Mouse (Mus musculus) adrenal gland (tissue): ENCODE measurements at regions not wholly inside any gene's neighbourhood (a gene's known extent, or its start where the extent isn't known, plus 50 kb on each side); places are given as distances from the start of the nearest gene placed in this dataset.

Source experiments
- intact Hi-C: fragments of 180-260 bp; cut with DNase I; formaldehyde crosslinking; loops from one replicate; pipeline ENCODE4 v1.15.1; 2025

DNA sequence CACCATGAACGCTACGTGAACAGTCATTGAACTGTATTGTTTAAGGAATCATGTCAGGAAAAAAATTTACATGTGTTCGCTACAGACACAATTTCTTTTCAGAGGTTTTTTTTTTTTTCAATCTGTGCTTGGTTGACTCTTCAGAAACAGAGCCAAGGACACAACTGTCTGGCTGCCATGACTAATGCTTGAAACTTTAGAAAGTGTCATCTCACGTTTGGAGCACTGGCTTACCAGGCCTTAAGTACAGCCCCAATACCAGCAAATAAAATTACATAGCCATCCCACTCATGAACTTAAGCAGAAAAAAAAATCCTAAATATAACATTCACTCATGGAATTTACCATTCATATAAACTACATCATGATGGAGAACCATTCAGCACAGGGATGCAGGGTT lies 115.1 kb upstream of the Syt13 start:
- intact Hi-C loops = no loop called here

DNA sequence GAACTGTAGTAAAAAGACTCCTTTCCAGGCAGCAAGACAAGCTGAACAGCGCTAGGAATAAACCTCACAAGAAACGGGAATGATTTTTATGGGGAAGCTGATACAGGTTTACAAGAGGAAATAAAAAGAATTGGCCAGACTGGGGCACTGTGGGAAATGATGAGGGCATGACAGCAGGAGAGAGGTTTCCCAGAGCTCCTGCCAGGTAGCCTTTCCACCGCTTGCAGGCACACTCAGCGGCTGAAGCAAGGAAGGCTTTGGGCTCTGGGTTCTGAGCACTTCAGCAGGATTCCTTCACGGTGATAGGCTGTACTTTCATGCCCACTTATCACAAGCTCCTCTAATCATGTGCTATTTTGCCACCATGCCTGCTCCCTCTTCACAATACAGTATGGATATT lies 114.2 kb upstream of the Syt13 start:
- intact Hi-C loops = no loop called here

DNA sequence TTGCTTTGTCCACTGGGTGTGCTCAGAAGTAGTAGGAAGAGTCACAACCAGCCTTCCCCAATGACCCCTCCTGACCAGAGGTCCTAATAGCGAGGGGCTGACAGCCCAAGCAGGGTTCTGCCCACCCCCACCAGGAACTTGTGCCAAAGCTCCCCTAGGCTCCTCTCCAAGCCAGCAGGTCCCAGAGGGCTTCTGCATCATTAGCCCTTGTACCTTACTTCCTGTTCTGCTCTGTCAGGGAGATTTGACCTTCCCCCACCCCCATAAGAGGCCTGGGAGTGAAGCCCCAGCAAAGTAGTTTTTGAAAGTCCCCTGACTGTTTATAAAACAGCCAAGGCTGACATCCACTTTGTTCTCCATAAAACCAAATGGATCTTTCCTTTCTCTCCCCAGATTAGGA lies 110.0 kb upstream of the Syt13 start:
- intact Hi-C loops = no loop called here

DNA sequence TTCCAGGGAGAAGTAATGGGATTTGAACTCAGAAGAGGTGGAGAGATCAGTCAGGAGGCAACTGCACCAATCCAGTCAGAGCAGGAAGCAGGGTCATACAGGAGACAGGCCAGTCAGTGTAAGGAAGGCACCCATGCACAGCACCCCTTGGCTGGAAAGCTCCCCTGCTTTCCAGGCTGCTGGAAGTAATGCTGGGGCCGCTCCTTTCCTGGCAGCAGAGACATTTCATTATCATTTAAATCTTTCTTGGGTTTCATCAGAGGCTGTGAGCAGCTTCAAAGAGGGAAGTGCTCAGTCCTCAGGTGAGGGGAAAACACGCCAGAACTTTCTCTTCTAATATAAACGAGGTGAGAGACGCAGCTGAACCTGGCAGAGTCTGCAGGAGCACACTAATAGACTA lies 109.1 kb upstream of the Syt13 start:
- intact Hi-C loops = no loop called here

DNA sequence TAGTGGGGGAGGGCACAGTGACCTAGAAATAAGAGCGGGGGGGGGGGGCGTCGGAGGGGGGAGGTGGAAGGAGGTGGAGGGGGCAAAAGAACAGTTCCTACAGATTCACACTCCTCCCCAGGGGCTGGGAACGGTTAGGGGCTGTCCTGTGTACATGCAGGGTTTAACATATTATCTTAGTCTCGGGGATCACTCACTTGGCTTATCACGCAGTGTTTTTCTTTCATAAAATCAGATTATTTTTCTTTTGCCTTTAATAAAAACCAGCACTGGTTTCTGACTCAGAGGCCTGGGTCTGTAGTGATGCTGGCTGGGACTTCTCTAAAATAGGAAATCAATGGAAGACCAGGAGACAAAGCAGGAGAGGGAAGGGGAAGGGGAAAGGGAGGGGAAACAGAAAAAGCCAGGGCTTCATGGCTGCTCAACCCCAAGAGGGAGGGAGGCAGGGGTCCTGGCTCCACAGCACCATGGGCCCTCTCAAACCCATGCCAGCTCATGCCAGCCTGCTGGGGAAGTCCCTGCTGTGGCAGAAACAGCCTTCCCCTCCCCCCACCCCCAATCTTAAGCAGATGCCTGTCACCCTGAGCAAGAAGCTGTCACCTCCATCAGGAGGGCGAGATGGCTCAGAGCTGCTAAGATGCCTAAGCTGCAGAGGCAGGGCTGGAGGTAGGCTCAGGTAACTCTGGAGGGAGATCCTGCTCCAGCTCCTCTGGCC lies 108.3 kb upstream of the Syt13 start:
- intact Hi-C loops = no loop called here

DNA sequence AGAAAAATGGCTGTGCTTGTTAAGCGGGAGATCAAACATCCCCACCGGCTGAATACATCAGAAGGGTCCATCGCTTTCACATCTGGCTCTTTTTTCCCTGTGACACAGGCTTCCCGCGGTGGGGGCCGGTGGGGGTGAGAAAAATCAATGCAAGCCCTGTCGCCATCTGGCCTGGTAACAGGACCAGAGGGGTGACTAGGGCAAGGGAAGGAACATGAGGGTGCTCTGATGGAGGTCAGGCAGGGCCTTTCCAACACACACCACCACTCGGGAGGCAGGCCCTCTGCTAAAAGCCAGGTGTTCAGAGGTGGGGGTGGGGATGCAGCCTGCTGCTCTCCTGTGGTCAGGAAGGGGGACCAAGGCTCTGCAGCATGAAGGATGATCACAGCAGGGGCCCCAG lies 107.5 kb upstream of the Syt13 start:
- intact Hi-C loops = no loop called here

DNA sequence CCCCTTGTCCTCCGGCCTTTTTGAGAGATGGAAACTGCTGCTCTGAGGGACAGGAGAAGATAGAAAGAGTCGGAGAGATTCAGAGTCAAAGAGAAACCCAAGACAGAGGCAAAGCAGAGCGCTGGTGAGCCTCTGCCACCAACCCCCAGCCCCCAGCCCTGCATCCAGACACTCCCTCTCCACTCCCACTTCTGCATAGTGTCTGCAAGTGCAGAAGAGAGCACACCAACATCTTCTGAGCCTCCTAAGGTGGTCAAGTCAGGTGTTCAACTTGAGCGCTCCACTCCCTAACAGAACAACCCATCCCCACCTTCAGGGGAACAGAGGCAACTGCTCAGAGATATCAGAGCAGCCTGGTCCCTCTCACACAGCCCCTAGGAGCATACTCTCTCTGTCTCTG lies 106.8 kb upstream of the Syt13 start:
- intact Hi-C loops = no loop called here

DNA sequence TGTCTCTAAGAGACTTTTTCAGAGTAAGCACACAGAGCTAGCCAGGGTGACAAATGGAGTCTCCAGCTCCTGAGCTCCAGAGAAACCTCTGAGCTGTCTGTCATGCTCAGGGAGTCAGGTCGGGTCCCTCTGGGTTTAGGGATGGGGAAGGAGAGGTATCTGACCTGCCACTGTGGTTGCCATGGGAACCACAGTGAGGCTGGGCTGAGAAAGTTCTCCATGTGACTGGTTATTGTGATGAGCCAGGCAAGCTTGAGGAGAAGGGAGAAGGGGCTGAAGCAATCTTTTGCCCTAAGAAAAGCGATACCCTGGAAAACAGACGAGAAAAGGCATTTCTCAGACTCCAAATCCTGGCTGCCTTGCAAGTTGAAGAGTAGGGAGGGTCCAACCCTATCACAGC lies 105.7 kb upstream of the Syt13 start:
- intact Hi-C loops = no loop called here

DNA sequence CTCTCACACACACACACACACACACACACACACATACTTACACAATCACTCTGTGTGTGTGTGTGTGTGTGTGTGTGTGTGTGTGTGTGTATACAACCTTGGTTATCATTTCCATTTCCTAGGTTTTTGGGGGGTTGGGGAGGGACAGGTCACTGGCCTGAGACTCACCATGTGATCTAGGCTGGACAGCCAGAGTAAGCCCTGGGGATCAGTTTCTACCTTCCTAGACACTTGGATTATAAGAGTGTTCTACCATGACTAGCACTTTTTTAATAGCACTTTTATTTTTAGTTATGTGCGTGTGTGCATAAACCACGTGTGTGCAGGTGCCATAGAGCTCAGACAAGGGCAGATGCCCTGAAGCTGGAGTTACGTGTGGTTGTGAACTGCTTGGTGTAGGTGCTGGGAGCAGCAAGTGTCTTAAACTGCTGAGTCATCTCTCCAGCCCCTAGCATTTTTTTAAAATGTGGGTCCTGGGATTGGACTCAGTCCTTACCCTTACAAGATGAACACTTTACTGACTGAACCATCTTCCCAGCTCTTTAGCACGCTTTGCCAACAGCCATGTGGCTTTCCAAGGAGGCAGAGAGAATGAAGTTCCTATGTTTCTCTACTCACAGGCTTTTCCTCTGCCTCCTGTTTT lies 105.1 kb upstream of the Syt13 start:
- intact Hi-C loops = loop anchor here (1.0 kb wide), 1 partner anchor 325 kb away; no protein-coding TSS in a partner anchor

DNA sequence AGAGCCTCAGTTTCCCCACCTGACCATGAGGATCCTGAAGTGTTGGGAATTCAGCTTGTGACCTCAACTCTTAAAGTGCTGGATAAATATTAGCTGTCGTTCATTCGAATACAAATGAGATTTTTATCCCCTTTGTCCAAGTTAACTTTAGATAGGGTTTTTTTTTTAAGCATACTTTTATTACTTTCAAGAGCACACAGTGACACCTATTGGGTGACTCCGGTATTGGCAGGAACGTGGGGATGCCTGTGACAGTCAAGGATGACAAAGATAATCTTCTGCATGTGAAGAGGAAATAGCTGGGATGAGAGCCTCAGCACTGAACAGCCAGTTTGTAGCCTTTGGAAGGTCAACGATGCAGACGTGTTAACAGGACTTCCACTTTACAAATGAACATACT lies 103.9 kb upstream of the Syt13 start:
- intact Hi-C loops = loop anchor here (1.0 kb wide), 2 partner anchors 203 to 326 kb away; no protein-coding TSS in a partner anchor

DNA sequence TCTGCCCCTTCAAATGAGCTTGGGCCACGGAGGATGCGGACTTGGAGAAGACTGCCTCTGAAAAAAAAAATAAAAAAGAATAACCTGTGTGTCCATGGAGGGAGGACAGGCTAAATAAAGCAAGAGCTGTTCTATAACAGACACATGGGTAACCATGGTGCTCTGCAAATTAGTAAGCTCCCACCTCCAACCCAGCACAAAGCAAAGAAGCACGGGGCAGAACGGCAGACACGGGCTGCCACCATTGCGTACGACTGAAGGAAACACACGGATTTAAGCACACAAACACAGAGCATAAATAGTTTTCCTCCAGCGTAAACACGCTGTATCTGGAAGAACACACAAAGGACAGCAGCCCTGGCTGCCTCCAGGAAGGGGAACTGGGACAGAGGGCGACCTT lies 101.9 kb upstream of the Syt13 start:
- intact Hi-C loops = no loop called here

DNA sequence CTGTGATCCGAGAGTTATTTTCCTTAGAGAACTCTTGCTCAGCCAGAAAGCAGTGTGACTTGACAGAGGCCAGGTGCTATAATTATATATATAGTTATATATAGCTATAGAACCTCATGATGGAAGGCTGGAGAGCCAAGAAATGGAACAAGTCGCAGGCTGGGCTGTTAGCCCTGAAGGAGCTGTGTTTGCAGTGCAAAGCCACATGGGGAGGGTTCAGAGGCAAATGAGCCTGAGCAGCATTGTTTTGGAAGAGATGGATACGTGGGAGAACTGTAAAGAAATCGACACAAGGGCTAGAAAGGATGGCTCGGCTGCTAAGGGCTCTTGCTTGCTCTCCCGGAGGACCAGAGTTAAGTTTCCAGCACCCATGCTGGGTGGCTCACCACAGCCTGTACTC lies 95.3 kb upstream of the Syt13 start:
- intact Hi-C loops = no loop called here

DNA sequence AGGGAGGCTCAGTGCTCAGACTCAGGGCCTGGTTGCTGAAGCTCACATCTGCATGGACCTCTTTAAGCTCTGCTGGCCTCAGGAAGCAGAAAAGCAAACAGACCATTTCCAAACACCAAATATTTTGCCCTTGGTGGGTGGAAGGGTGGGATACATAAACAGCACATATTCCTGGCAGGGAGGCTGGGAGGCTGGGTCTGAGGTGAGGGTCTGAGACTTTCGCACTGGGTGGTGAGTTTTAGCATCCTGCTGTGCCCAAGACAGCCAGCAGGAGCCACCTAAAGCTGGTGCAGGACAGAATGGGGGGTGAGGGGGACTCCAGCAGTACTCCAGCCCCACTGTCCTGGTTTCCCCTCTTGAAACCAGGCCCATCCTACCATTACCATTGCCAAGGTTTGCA lies 90.6 kb upstream of the Syt13 start:
- intact Hi-C loops = no loop called here

DNA sequence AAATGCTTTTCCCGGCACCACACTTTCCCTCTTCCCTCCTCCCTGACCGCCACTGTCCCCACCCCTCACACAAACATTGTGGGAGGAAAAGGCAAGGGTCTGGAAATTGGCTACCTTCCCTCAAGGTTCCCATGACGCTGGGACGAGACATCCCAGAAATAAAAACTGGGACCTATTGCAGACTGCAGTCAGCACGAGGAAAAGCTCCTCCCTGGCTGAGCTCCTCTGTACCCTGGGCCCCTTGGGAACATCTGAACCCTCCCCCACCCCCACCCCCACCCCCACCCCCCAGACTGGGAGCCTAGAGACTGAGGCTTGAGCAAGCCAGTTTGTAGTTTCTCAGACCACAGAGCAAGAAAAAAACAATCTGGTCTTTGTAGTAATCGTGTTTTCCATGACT lies 89.5 kb upstream of the Syt13 start:
- intact Hi-C loops = no loop called here

DNA sequence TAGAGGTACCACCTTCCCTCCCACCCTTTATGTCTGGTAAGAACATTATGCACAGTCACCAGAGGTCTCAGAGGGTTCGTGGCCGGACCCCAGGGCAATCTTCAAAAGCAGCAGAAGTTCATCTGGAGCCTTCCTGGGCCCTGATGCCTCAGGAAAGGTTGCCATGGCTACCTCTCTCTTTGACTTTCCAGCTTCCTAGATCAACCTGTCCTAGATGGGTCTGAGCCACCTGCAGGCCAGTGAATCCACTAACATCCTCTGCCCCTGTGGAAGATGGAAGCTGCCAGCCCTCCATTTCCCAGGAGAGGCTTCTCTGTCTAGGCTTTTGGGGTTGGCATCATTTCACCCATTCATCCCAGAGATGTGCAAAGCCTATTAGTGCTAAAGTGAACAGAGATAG lies 84.8 kb upstream of the Syt13 start:
- intact Hi-C loops = no loop called here

DNA sequence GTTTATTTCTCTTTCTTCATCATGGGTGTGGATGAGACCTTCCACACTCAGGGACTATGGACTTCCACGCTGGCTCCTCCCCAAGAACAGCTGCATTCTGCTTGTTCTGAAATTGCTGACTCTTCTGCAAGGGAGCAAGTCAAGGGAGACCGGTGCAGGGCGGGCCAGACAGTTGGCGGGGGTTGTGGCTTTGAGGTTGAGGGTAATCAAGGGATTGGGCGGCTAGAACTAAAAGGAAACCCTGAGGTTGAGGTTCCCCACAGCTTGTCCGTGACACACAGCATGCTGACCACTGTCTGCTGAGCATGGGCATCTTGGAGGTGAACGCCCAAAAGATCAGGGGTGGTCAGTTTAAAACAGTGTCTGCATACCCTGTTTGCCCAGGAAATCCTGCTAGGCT lies 83.1 kb upstream of the Syt13 start:
- intact Hi-C loops = no loop called here

DNA sequence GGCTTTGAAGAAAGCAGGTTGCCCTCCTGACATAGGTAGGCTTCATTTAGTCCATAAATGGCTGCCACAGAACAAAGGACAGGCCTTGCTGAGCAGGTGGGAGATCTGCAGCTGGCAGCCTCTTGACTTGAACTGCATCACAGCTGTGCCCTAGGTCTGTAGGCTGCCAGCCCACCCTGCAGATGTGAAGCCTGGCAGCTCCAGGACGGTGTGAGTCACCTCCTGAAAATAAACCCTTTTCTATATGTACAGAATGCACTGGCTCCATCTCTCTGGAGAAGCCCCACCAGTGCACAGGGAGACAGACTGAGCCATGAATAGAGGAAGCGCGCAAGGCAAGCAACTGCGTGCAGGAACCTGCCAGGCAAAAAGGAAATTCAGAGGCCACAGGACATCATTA lies 78.7 kb upstream of the Syt13 start:
- intact Hi-C loops = no loop called here

DNA sequence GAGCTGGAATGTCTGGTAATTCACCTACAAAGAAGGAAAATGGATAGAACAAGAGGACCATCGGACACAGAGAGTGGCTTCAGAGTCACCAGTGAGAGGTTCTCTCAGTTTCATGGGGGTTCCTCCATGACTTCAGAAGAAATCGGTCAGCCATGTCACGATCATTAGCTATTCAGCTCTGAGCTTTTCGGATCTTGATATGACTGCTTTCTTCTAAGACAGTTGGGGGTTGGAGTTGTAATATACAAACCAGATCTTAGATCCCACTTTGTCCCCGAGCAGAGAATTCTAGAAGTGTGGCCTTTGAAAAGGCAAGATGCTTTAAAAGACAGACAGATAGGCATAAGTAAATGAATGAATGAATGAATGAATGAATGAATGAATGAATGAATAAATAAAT lies 76.9 kb upstream of the Syt13 start:
- intact Hi-C loops = no loop called here

DNA sequence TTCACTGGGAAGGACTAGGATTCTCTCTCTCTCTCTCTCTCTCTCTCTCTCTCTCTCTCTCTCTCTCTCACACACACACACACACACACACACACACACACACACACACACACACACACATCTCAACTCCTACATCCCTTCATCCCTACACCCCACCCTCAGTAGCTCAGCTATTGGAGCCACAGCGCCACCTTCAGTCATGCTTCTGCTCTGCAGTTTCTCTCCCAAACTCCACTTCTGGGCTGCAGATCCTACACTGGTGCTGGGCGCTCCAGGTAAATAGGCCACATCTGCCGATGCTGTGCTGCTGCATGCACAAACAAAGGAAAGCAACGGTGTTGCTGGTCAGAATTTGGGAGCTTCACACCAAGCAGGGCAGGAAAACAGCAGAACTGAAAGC lies 74.9 kb upstream of the Syt13 start:
- intact Hi-C loops = no loop called here

DNA sequence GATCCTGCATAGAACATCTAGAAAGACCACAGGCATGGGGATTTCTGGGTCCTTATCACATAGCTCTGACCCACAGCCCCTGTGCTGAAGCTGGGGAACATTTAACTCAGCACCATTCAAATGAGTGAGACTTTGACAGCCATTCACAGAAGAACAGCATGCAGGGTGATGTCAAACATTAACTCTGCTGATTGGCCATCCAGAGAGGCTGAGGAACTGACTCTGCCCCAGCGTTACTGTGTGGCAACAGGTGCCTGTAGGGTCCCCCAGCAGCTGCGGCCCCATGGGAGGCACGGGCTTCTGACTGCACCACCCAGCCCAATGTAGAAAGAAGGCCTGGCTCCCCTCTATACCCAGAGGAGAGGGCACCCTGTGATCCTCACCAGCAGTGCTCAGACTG lies 73.3 kb upstream of the Syt13 start:
- intact Hi-C loops = no loop called here

DNA sequence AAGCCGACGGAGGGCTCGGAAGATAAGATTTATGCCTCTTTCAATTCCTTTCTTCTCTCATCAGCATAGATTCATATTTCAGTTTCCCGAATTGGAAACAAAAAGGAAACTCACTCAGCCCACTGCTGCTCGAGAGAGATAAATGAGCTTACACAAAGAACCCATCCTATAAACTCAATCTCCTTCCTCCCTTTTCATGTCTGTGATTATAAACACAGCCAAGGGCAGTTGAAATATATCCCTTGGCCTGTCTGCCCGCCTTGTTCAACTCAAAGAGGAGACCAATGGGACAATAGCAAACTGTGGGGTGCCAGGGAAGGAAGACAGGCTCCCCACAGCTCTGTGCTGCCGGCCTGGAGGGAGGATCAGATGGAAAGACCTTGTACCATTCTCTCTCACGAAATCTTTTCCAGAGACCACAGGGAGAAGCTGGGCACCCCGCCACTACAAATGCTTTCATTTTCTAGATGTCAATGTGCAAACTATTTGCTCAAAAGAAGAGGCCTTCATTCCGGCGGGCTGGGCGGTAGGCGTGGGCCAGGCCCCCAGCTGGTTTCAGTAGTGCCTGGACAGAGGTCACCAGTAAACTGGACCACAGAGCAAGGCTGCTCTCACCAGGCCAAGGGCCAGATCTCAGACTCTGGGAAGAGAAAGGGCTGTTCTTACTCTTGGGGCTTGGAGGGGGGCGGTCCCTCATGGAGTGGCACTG lies 69.7 kb upstream of the Syt13 start:
- intact Hi-C loops = no loop called here

DNA sequence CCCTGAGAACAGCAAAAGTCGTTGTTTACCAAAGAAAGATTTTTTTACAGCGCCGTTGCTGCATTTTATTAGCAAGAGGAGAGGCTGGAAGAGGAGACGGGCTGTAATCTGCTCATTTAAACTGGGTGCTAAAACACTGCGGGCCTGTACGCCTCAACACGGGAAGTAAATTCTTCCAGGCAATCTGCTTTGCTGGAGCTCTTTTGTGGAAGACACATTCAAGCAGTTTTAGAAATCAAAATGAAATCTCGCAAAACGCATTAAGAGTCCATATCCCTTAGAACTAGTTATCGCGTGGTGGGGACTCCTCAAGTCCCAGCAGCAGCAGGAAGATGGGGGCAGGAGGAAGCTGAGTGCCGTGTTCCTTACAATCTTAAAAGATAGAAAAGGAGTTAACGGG lies 65.9 kb upstream of the Syt13 start:
- intact Hi-C loops = no loop called here

DNA sequence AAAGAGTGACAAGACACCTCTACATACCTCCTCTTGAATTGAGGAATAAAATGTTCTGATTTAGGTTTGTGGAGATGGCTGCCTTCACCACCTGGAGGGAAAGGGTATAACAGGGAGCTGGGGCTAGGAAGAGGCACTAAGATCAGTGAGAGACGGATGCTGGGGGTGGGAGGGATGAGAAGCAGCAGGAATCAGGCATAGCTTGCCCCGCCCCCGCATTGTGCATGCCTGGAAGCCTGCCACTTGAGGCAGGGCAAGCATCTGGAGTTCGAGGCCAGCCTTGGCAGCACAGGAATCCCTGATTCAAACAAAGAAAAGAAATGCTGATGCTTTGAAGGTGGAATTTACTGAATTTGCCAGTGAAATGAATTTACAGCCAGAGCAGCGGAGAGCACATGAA lies 63.6 kb upstream of the Syt13 start:
- intact Hi-C loops = no loop called here
